Mouse (Mus musculus): ENCODE results near the gene Smox.

Smox gene

DNA sequence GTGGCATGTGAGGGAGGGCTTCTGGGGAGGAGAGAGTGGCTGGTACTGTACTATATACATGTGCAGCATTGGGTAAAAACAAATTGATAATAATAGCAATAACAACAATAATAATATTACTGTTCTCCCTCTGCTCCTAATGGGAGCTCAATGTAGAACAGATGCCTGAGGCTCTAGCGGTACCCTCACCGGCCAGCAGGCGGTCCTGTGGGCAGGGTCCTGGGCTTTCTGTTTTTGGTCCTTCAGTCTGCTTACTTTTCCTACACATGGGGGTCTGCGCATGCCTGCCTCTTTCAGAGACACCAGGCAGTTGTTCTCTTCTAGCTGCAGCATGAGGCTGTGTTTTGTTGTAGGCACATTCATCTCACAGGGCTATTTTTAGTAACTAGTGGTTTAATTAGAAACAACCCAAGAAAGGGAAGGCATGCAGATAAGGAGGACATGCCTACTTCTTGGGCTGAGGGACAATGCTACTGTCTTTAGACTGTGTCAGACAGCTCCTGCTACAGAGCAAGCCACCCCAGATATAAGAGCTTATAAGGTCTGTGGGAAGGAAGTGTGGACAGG, 22.8 kb downstream of the Smox start:
- DNase-seq (ENCODE audit: low spot score in 2 of 2): no peak

DNA sequence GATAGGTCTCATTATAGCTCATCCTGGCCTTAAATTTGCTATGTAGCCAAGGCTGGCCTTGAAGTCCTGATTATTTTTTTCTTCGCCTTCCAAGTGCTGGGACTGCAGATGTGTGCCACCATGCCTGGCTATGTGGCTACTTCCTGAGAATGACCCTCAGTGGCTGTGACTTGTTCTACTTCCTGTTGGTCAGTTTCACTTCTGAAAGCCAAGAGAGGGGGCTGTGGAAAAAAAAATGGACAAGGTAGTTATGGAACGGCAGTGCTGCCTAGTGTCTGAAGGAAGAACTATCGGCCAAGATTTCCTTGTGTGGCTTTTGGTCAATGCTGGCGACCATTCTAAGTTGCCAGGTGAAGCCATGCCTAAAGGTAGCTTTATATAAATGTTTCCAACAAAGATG, 26.3 kb downstream of the Smox start:
- no peak for DNase-seq (ENCODE audit: low spot score in 2 of 2)

DNA sequence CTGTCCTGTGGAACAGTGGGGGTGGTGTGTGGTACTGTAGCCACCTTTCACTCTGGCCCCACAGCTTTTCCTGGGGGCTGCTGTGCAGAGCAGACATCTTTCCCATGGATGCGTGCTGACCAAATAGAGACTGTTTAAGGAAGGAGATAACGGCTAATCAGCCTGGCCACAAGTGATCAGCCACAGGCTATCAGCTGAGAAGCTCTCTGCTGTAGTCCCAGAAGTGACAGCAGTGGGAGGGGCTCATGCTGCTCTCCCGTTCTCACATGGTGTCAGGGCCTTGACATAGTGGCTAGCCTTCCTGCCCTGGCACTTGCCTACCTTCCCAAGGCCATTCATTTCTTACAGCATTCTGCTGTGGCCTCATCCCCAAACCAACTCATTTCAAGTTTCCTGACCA, 27.5 kb downstream of the Smox start:
- no peak for DNase-seq (ENCODE audit: low spot score in 2 of 2)

DNA sequence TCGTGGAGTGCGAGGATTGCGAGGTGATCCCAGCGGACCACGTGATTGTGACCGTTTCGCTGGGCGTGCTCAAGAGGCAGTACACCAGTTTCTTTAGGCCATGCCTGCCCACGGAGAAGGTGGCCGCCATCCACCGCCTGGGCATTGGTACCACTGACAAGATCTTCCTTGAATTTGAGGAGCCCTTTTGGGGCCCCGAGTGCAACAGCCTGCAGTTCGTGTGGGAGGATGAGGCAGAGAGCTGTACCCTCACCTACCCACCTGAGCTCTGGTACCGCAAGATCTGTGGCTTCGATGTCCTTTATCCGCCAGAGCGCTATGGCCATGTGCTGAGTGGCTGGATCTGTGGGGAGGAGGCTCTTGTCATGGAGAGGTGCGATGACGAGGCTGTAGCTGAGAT, 29.4 kb downstream of the Smox start:
- DNase-seq (ENCODE audit: low spot score in 2 of 2): no peak

DNA sequence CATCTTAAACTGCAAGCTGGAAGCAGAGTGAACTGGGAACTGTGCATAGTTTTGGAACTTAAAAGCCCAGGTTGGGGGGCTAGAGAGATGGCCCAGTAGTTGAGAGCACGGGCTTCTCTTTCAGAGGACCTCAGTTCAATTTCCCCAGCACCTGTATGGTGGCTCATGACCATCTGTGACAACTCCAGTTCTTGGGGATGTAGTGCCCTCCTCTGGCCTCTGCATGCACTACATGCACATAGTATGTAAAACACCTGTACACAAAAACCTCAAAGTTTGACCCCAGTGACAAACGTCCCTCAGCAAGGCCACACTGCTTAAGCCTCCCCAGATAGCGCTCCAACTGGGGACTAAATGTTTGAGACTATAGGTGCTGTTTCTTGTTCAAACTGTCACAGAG, 35.8 kb downstream of the Smox start:
- no peak for DNase-seq (ENCODE audit: low spot score in 2 of 2)

DNA sequence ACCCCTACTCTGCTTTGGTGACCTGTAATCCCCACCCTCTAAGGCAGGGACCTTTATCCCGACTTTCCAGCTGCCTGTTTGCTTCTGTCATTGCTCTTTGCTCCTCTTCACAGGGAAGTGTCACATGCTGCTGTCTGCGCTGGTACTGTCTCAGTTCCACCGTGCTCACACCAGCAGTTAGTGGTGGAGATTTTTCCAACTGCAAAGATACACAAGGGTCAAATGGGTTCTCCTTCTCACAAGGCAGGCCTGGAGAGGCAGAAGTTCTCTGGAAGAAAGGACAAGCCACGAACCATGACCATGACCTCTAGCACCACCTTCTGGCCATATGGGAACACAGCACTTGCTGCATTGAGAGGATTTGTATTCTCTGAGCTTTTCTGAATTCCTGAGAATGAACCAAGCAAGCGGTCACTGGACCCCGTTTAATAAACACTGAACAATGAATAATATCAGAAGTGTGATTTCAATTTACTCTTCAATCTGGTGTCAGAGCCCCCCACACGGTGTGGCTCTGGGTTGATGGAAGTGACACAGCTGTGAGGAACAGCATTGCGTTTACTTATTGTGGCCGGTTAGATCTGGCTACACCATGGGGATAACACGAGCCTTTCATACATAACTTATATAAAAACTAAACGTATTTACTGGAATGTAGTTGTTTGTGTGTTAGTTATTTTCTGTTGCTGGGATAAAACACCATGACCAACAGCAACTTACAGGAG, 38.8 kb downstream of the Smox start:
- DNase-seq (ENCODE audit: low spot score in 2 of 2): peak in 1 of 2 experiments; percentile 72

DNA sequence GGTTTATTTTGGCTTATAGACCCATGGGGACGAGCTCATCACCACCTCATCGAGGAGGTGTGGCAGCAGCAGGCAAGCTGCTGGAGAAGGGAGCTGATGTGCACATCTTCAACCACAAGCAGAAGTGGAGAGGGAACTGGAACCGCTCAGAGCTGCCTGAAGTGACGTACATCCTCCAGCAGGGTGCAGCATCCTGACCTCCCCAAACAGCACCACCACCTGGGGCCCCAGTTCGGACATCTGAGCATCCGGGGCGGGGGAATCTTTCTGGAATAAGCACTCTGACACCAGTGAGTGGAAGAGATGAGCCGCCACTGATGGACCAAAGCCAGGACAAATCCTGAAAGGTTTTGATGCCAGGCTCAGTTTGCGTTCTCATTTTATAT, 39.3 kb downstream of the Smox start:
- DNase-seq (ENCODE audit: low spot score in 2 of 2): peak in 1 of 2 experiments; percentile 67

DNA sequence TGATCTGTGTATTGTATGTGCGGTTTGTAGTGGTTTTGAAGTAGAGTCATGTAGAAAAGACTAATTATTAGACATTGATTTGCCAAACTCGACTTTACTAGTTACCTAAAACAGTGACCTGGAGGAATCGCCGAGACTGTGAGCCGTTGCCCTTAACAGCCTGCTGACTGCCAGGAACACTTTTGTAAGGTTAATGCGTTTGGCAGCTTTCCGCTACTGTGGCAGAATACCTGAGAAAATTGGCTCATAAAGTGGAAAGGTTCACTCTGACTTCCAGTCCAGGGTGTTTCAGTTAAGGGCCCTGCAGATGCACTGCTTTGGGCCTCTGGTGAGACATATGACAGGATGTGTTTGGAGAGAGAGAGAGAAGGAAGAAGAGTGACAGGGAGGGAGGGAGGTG, 40.0 kb downstream of the Smox start:
- no peak for DNase-seq (ENCODE audit: low spot score in 2 of 2)

DNA sequence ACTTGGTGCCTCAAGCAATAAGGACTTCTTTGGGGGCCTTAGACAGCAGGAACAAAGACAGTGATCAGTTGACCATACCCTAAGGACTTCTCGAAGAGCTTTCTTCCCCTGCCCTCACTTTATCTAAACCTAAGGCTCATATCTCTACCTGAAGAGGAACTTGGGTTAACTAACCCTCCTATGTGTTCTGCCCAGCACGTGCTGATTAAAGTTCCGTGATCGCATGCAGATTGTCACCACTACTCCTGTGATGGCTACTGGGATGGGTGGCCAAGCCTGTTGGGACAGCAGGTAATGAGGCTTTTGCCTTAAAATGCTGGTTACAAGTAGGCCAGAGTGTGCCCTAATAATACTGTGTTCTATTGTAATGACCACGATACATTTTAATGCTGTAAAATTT, 43.9 kb downstream of the Smox start:
- no peak for DNase-seq (ENCODE audit: low spot score in 2 of 2)

DNA sequence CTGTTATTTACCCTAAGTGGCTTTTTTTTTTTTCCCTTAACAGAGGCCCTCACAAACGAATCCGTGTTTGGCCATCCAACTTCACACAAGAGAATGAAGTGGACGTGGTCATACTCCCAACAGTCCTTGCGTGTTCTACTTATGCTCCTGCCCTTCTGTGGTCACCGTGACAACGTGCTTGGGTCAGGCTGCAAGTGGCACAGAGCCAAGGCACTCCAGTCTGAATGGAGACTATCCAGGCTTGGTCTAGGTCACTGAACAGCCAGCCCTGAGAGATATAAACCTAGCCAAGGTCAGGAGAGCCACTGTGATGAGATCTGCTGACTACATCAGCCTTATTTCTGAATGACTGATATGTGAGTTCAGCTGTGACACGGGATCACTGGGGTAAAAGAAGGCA, 47.0 kb downstream of the Smox start:
- no peak for DNase-seq (ENCODE audit: low spot score in 2 of 2)

DNA sequence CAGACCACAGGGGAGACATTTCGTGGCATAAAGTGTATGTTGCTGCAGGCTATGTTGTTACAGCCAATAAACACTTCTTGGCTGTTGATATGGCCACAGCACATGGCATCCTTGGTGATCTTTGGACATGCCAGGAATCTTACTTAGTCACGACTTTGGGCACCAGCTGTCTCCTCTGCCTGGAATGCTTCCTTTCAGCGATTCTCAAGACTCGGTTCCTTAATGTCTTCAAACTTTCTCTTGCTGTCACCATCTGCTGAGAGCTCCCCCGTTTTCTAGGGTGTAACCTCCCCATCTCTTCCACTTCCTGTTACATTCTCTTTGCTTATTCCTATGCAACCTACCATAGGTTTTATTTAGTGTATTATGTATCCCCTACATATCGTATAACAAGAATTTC, 48.5 kb downstream of the Smox start:
- DNase-seq (ENCODE audit: low spot score in 2 of 2): no peak

DNA sequence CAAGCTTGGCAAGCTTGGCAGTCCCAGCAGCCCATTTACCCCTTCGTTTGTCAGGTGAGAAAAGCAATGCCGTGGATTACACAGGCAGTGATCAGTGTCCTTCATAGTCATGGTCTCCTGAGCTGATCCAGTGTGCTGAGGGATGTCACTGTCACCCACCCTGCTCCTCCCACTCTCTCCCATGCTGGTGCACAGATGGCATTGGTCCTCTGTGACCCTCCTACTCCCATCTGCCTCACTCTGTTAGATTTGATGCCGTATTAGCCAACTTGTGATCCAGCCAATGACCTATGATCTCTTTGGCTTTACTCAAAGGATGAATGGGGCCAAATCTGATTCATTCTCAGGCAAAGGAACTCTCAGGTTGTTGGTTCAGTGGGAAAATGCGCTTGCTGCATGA, 50.4 kb downstream of the Smox start:
- DNase-seq (ENCODE audit: low spot score in 2 of 2): no peak

DNA sequence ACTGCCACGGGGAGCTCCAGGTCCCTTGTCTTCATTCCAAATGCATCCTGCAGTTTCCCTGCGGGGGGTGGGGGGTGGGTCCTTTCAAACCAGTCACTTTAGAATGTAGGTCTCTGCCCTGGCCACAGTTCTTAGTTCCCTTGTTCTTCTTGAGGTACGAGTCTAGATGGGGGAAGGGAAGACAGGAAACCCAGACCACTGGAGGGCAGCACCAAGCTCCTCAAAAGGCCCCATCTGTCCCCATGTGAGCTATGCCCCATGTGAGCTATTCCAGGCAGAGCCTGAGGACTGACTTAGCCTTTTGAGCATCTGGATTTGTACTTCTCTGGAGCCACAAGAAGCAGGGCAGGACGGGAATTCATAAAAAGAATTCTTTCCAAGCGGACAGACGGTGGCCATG, 51.2 kb downstream of the Smox start:
- DNase-seq (ENCODE audit: low spot score in 2 of 2): no peak

DNA sequence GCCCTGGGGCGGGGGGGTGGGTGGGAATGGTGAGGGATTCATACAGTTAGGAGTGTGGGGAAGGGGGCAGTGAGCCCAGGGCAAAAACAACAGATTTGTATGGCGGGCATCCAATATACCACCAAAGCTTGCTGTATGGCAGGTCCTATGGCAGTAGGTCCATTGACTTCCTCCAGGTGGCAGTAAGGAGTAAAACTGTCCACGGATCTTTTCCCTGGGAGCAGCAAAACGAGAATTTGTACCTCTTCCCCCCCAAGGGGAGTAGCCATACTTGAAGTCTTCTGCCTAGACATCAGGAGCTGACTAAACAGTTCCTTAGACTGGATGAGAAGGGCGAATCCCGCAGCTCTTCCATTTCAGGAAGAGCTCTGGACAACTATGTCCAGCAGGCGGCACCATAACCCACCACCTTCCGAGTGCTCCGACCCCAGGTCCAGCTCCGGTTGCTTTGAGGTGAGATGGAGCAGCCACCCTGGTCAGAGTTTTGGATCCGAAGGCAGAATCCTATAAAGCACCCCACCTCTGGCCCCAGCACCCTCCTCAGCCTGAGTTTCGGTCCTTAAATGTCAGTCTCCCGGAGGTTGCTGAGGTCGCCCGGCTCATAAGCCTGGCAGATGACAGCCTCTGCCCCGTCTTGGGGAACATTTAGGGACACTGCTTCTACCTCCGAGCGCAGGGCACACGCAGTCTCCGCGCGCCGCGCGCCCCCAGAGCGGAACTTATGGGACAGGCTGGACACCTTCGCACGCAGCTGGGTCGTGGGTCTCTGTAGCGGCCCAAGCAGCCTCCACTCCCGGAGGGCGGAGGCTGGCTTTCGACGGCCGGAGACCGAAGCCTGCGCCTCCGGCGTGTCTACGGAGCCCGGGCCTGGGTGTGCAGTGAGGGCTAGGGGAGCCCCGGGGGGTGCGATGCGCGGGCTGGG, 54.4 kb downstream of the Smox start:
- DNase-seq (ENCODE audit: low spot score in 2 of 2): peak in 1 of 2 experiments; percentile 54

DNA sequence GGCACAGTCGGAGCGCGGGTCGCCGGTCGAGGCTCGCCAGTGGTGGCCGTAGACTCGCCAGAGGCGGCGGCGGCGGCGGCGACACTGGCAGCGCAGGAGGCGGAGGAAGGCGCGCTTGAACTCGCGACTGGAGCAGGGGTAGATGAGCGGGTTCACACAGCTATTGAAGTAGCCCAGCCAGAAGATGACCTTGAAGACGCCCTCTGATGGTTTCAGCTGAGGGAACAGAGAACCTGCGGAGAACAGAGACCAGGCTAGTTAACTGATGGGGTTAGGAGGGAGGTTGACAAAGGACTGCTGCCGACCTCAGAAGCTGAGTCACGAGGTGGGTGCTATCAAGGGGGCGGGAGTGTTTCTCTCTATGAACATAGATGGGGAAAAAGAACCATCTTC, 55.0 kb downstream of the Smox start:
- no peak for DNase-seq (ENCODE audit: low spot score in 2 of 2)

DNA sequence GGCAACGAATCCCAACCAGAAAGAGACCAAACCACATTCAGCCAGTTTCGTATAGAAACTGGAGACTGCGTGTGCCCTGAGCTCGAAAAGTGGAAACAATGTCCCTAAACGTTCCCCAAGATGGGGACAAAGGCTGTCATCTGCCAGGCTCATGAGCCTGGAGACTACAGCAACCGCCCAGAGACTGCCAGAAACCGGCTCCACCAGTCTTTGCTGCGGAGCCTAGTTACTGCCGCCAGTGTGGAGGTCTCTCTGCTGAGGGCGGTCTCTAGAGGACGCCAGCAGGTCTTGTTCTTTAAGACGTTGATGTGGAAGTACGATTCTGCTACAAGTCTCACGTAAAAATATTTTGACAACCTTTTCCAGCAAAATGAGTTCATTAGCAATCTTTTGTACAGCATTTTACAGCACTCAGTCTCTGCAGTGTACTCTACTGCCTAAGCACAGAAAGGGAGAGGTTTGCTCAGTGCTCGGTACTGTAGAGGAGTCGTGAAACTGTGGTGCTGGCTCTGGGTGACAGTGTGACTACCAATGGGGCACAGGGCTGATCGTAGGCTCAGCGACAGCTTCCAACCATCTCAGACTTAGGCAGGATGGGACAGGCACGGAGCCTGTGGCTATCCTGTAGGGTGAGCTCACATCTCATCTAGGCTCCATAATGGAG, 55.6 kb downstream of the Smox start:
- DNase-seq (ENCODE audit: low spot score in 2 of 2): peak in 1 of 2 experiments; percentile 27

DNA sequence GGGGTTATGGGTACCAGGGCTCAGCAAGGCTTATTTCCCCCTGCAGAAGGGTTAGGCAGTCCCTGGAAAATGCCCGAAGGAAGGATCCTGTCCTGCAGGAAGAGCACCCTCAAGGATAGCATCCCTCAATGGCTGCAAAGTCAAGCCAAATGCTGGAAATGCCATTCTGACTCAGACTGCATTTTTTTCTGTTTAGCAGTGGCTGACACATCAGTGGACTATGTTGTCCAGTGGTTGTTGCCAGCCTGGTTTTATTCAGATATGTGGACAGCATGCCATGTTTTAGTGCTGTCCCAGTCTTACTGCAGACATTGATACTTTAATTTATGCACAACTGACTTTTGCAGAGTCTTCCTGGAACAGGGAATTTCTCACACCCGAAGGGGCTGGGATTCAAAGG, 57.0 kb downstream of the Smox start:
- no peak for DNase-seq (ENCODE audit: low spot score in 2 of 2)

DNA sequence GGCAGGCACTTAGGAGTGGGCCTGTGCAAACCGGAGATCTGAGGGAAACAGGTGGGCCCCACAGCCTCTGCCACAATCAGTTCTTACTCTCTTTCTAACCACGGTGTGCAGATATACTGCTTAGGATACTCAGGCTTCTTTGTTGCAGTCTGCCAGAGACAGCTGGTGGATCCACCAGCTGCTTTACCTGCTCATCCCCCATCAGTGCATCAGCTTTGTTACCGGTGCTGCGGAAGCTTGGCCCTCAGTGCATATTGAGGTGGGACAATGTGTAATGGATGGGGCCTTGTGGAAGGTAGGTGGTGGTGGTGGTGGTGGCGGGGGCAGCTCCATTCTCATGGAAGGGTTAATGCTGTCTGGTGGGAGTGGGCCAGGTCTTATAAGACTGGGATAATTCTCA, 57.8 kb downstream of the Smox start:
- no peak for DNase-seq (ENCODE audit: low spot score in 2 of 2)

DNA sequence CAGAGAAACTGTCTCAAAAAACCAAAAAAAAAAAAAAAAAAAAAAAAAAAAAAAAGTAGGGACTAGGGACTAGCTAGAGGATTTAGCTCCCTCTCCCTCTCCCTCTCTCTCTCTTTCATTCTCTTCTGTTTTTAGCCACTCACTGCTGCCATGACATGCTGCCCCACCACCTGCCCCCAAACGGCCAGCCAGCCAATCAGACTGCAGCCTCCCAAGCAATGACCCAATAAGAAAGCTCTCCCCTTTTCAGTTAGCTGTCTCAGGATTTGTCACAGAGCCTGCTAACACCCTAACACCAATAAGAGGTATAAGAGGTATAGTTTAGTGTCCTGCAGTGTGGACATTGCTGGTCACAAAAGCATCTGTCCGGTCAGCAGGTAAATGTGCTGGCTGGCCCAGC, 59.2 kb downstream of the Smox start:
- no peak for DNase-seq (ENCODE audit: low spot score in 2 of 2)

DNA sequence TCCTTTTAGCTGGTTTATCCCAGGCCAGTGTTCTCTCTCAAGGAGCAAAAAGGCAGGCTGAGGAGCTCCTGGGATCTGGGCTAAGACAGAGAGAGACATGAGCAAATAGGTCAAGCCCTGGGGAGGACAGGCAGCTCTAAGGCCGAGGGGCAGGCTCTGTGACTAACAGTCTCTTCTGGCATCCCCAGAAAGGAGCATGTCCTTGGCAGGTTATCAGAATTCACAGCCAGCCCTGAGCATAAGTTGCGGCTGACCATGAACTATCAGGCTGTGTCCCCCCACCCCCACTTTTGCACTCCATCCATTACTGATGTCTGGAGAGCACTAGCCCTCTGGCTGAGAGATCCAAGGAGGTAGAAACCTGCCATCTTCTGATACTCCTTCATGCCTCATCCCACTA, 59.6 kb downstream of the Smox start:
- no peak for DNase-seq (ENCODE audit: low spot score in 2 of 2)

DNA sequence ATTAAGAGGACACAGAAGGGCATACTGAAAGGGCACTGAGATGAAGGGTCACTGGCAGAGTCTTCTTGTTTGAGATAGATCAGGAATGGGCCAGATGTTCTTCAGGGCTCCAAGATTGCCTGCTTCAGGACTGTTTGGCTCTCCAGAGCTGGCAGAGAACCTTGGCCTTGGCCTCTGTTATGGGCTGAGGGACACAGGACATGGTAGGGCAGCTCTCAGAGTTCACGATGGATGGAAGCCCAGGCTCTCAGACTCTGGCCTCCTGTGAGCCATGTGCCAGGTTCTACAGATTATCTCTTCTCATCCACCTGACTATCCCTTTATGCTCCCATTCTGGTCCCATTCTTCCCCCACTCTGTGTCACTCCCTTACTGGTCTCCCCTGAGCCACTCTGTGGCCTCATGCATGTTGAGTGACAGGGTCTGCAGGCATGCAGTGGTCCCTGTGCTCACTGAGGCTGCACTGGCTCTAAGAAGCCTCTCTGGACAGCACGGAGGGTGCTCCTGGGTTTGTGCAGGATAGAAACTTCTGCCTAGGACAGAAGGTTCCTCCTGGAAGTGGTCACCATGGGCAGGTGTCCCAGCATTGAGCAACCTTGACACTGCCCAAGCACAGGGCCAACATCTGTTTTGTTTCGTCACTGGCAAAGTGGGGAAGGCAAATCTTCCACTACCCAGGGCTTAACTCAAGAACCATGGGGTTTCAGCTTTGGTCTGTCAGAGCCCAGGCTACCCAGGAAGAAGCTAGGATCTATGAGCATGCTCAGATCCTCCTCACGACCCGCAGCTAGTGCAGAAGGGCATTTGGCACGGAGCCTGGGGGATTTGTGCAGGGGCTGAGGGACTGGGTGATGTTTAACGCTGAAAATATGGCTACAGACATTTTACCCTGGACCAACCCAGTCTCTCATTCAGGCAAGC, 60.7 kb downstream of the Smox start:
- no peak for DNase-seq (ENCODE audit: low spot score in 2 of 2)
